Mouse (Mus musculus) megakaryocyte, embryonic 14.5 days (primary cell): ENCODE data around the gene Manbal. TPM values are rescaled to one million over a fixed set of nuclear protein-coding genes. Genes with fewer than 3 reads are reported as not detected.
A peak's percentile ranks its signal among the peaks of the same experiment; 100 is the strongest.

Source experiments
- H3K27me3 ChIP-seq: replicated peaks from 2 replicates; pipeline ENCODE3; 2012; ENCODE audit warnings: inconsistent platforms
- H3K36me3 ChIP-seq: replicated peaks from 2 replicates; pipeline ENCODE3; 2012; ENCODE audit warnings: low read length, inconsistent platforms, mixed read lengths
- H3K4me1 ChIP-seq: 2 replicates; pipeline ENCODE4 v1.6.1; 2012; ENCODE audit warnings: inconsistent platforms
- H3K4me3 ChIP-seq: replicated peaks from 2 replicates; pipeline ENCODE3; 2012; ENCODE audit warnings: moderate library complexity, mild to moderate bottlenecking, inconsistent platforms
- H3K9me3 ChIP-seq: 2 replicates; pipeline ENCODE4 v1.6.1; 2012; ENCODE audit warnings: inconsistent platforms
- FLI1 ChIP-seq: IDR thresholded peaks from 2 replicates; pipeline ENCODE4 v1.6.1; 2012; ENCODE audit warnings: low read length, inconsistent platforms, mixed read lengths
- GATA1 ChIP-seq: IDR thresholded peaks from 3 replicates; pipeline ENCODE4 v1.6.1; 2012; ENCODE audit warnings: mixed read lengths, low read length, inconsistent platforms, borderline replicate concordance
- polyA plus RNA-seq: library from polyadenylated mRNA; stranded (reverse); fragments of >175 nt; gene quantifications from 2 replicates; pipeline ENCODE4 v1.2.3, GENCODE M21; 2012; ENCODE audit warnings: low replicate concordance; ENCODE audit not compliant: insufficient read depth

Manbal gene
- 42.3 and 73.0 TPM in 2 replicates for polyA plus RNA-seq

DNA sequence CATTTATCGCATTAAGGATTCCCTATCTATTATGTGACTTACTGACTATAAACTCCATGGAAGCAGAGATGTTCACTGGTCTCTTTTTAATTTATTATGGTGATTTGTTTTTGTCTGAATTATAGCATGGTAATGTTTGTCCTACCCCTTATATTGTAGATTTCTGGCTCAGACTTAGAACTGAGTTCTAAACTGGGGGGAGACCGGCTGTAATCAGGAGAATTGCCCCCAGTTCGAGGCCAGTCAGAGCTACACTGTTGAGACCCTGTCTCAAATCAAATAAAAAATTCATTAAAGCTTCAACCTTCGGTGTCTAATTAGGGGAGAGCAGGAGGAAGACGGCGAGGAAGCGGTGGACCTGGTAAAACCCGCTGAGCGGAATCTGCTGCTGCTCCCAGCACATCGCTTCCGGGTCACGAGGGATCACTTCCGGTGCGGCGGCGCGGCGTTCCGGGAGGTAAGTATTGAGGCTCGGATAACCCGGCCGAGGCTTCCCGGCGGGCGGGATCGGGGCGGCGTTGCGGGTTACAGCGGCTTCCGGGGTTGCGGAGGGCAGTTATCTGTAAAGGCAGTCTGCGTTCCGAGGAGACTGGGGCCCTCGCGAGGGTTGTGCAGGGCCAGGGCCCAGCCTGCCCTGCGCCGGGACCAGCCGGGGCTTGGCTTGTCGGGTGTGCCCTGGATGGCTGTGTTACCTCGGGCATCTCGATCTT lies at the start of gene Manbal:
Gene Manbal (plus strand): TSS at position 411 of the 710 bp plus-strand sequence.
- no peaks in the 10 kb centered on the region for H3K9me3 ChIP-seq
- TF ChIP-seq GATA1 = 0 out of 3 replicates have a peak, but pooled peaks have one; percentile 9
- TF ChIP-seq FLI1 = peak; percentile 84; the same call in 1 of the 2 replicates
- no peaks in the 10 kb centered on the region for H3K27me3 ChIP-seq
- H3K4me1 ChIP-seq = peaks cover 57% of the 10 kb centered on the region
- peak within 1 kb of the TSS; percentile 93 for H3K4me3 ChIP-seq
- peaks cover 29% of the 10 kb centered on the region for H3K36me3 ChIP-seq

DNA sequence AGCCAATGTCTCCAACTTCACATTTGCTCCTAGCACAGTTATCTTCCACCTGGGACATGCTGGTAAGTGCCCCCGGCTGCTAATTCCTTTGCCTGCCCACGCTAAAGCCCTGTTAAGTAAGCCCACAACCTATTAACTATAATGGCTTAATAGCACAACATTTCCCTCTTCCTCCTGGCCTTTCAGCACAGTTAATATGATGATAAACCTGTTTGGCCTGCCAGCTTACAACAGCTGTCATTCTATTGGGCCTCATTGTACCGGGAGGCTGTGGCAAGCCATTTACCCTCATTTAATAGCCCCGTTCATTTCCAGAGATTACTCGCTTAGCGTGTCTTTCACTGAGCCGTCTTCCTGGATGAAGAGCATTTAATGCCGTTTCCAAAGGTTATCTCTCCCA lies 47.3 kb upstream of the Manbal start:
- Histone ChIP-seq H3K4me3 (no peak overlapping the region), H3K36me3 (peaks cover 97% of the 10 kb centered on the region), H3K27me3 (no peaks in the 10 kb centered on the region), H3K4me1 (peaks cover 13% of the 10 kb centered on the region), H3K9me3 (no peaks in the 10 kb centered on the region)
- no peak for TF ChIP-seq FLI1
- no peak for TF ChIP-seq GATA1

DNA sequence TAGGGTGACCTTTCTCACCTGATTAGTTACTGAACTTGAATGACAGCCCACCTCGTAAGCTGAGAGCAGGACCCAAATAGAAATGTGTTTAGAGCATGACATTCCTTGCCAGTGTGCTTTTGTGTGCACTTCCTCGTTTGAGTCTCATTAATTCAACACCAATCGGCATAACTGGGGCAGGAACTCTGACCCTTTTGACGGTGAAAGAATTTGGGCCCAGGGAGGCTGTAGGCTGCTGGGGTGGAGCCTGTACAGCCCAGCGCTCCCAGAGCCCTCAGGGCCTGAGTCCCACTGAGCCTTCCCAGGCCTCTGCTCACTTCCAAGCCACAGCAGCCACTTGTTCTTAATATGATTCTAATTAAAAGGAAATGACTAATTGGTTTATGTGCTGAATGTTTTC lies 46.5 kb upstream of the Manbal start:
- peaks cover 13% of the 10 kb centered on the region for H3K4me1 ChIP-seq
- H3K9me3 ChIP-seq = no peaks in the 10 kb centered on the region

DNA sequence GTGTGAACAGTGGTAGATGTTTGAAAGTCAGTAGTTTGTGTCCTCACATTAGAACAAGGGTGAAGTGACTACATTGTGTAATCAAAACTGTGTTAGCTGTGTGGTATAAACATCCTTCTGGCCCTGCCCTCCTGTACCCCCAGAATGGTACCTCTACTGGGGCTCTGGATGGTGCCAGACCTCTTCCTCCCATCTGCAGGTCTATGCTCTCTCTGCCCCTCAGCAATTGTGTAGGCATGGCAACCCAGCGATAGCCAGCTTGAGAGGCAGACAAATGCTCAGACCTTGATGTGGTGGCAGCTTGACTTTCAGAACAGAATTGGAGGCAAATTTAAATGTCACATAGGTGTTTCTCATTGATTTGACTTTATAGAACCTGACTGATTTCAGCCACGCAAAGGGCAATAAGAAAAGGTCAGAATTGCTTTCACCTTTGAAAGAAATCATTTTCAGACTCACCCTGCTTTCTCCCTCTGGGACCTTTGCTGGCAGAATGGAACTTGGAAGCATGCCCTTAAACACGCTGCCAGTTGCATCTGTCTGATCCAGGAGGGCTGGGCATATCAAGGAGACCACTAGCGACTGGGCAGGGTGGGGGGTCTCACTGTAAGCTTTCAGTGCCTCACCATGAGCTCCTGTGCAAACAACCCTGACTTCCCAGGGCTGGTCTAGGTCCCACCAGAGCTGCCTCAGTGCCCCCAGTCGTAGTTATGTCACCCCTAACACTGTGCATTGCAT lies 45.2 kb upstream of the Manbal start:
- Histone ChIP-seq H3K4me1 (peaks cover 13% of the 10 kb centered on the region), H3K9me3 (no peaks in the 10 kb centered on the region), H3K27me3 (no peaks in the 10 kb centered on the region), H3K4me3 (no peak overlapping the region), H3K36me3 (peaks cover 97% of the 10 kb centered on the region)
- no peak for TF ChIP-seq GATA1

More for the DNA sequence above, 46.5 kb upstream of the Manbal start:
- H3K4me3 ChIP-seq = no peak overlapping the region
- TF ChIP-seq GATA1 (no peak), FLI1 (no peak)
- no peaks in the 10 kb centered on the region for H3K27me3 ChIP-seq
- H3K36me3 ChIP-seq = peaks cover 97% of the 10 kb centered on the region

DNA sequence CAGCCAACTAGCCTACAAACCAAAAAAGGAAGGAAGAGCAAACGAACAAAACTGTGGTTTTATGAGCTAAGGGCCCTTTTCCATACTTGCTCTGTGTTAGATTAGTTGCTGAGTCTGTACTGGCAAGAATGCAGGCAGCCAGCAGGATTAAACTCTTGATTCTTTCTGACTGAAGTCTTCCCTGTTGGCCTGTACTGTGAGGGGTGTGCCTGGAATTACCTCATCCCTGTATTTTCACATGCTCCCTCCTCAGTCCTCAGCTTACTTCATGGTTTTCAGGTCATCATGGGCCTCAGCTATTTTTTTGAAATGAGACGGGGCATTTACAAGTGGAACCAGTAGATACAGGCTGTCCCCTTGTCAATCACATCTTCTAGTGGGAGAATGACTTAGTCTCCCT lies 42.2 kb upstream of the Manbal start:
- TF ChIP-seq GATA1 = no peak
- no peak for TF ChIP-seq FLI1
- H3K4me3 ChIP-seq = no peak overlapping the region
- H3K4me1 ChIP-seq = peaks cover 20% of the 10 kb centered on the region
- no peaks in the 10 kb centered on the region for H3K9me3 ChIP-seq
- peaks cover 95% of the 10 kb centered on the region for H3K36me3 ChIP-seq
- no peaks in the 10 kb centered on the region for H3K27me3 ChIP-seq

DNA sequence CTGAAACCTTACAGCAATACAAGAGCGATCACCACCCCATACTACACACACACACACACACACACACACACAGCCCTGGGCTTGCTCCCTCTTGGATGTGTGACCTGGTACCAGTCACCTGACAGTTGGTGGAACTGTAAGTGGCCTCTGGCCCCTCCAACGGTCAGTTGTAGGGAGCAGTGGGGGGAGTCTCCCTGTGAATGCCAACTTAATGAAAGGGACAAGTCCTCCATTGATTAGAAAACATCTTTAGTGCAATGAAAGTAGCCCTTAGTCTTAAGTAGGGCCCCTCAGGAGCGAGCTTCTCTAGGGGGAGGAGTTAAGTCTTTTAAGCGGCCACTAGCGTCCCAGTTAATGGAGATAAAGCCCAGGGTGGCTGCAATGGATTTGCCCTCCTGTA lies 39.3 kb upstream of the Manbal start:
- peaks cover 66% of the 10 kb centered on the region for H3K36me3 ChIP-seq
- H3K27me3 ChIP-seq = peaks cover 1% of the 10 kb centered on the region
- TF ChIP-seq FLI1 (no peak), GATA1 (no peak)

DNA sequence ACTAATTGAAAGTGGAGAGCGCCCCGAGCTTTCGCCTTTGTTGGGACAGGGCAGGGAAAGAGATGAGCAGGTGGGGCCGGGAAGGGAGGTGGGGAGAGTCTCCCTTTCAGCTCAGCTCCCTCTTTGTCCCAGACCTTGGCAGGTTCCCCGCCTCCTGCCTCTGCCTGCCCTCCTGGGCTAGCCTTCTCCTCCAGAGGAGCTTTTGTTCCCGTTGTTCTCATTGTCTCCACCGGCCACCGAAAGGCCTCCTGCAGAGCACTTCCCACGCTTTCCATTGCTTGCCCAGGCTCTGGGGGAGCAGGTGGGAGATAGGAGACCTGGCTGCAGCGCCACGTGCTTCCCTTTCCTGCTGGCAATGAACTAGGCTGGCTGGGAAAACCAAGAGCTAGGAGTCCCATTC lies 38.8 kb upstream of the Manbal start:
- Histone ChIP-seq H3K36me3 (peaks cover 61% of the 10 kb centered on the region), H3K27me3 (peaks cover 6% of the 10 kb centered on the region), H3K4me3 (no peak overlapping the region), H3K4me1 (peaks cover 20% of the 10 kb centered on the region), H3K9me3 (no peaks in the 10 kb centered on the region)
- TF ChIP-seq FLI1 (no peak), GATA1 (no peak)

More for the DNA sequence above, 39.3 kb upstream of the Manbal start:
- Histone ChIP-seq H3K4me1 (peaks cover 20% of the 10 kb centered on the region), H3K4me3 (no peak overlapping the region), H3K9me3 (no peaks in the 10 kb centered on the region)

DNA sequence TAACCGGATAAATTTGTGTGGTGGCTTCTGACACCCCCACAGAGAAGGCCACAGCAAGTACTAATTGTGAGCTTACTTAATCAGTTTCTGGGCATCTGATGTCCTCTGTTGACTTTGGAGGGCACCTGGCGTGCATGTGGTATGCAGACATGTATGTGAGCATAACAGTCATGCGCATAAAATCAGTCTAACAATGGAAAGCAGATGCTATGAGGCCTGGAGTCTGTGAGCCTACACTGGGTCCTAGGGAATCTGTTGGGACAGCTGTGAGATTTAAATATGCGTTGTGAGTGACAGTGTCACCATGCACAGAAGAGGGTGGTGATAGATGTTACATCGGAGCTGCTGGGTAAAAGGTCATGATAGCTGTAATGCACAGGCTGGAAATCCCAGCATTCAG lies 35.3 kb upstream of the Manbal start:
- Histone ChIP-seq H3K4me3 (no peak overlapping the region), H3K4me1 (peaks cover 19% of the 10 kb centered on the region), H3K36me3 (peaks cover 27% of the 10 kb centered on the region), H3K9me3 (no peaks in the 10 kb centered on the region), H3K27me3 (peaks cover 33% of the 10 kb centered on the region)
- TF ChIP-seq GATA1 = no peak
- TF ChIP-seq FLI1 = no peak

DNA sequence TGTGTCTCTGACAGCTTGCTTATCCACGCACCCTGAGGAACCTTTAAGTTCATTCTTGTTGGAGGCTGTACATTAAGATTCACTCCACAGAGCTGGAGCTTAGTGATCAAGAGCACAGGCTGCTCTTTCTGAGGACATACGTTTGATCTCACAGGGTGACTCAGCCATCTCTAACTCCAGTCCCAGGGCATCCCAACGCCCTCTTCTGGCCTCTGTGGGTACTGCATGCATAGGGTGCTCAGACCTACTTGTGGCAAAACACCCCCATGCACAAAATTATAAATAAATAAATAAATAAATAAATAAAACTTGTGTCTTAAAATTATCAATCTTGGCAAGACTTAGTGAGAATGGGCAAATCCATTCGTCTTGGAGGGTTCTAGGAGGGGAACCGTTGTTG lies 28.7 kb upstream of the Manbal start:
- Histone ChIP-seq H3K4me1 (peaks cover 44% of the 10 kb centered on the region), H3K27me3 (peaks cover 69% of the 10 kb centered on the region), H3K36me3 (no peaks in the 10 kb centered on the region), H3K4me3 (no peak overlapping the region), H3K9me3 (no peaks in the 10 kb centered on the region)
- TF ChIP-seq FLI1 (no peak), GATA1 (no peak)

DNA sequence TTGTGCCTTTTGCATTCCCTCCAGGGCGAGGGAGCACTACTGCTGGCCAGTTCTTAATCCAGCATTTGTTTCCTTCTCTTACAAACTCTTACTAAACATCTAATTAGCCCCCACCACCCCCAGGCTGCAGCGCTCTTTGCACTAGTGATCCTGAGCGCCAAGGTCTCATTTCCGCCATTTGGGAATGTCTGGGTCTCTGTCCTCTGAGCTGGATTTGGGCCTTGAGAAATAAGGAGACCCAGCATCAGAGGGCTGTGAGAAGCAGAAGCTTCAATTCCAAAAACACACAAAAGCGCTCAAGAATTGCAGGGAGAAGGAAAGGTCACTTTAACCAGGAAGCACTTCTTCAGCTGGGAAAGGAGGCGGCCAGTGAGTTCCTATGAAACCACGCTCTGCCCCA lies 27.9 kb upstream of the Manbal start:
- Histone ChIP-seq H3K4me1 (peaks cover 49% of the 10 kb centered on the region), H3K36me3 (no peaks in the 10 kb centered on the region), H3K9me3 (no peaks in the 10 kb centered on the region), H3K4me3 (no peak overlapping the region), H3K27me3 (peaks cover 68% of the 10 kb centered on the region)
- TF ChIP-seq FLI1 (no peak), GATA1 (no peak)
